Mouse (Mus musculus) brain, adult 10 weeks (tissue): ENCODE measurements around the gene Ncapd2. TPM values are rescaled to one million over a fixed set of nuclear protein-coding genes. Genes with fewer than 3 reads are reported as not detected.

Source experiments
- polyA plus RNA-seq: library from polyadenylated mRNA; stranded (reverse); fragments of 350-450 nt; fragmentation: Illumina TruSeq; extraction: RNeasy Lipid Tissue Mini Kit (QIAGEN cat#74804); gene quantifications from one replicate; pipeline ENCODE4 v1.2.3, GENCODE M21; 2015; ENCODE audit warnings: low read depth, low replicate concordance

Gene Ncapd2
- polyA plus RNA-seq, result 21.1 TPM

GRCm38 (mm10) chr6:125191332-125192015 lies at the start of gene Ncapd2, which contains the start of gene Mrpl51:
Gene Ncapd2, minus strand, starts transcription at chr6:125191701.
Gene Mrpl51, plus strand, starts transcription at chr6:125191801.

GRCm38 (mm10) chr6:125236782-125237181 lies 45.3 kb upstream of the Ncapd2 start, which contains the start of gene Cd27:
Gene Cd27, minus strand, starts transcription at chr6:125237010.

GRCm38 (mm10) chr6:125231117-125232044 lies 39.9 kb upstream of the Ncapd2 start, which contains the start of gene Tapbpl:
Gene Tapbpl, minus strand, starts transcription at chr6:125231860.

GRCm38 (mm10) chr6:125215148-125215954 lies 23.9 kb upstream of the Ncapd2 start, which contains the start of gene Vamp1:
Gene Vamp1, plus strand, starts transcription at chr6:125215551.

GRCm38 (mm10) chr6:125166051-125166751 lies 25.3 kb downstream of the Ncapd2 start, which contains the start of gene Gapdh:
Gene Gapdh, minus strand, starts transcription at chr6:125166467.

GRCm38 (mm10) chr6:125145001-125145400 lies 46.5 kb downstream of the Ncapd2 start, which contains the start of gene Iffo1:
Gene Iffo1, plus strand, starts transcription at chr6:125145241.

GRCm38 (mm10) chr6:125131302-125132156 lies 60.0 kb downstream of the Ncapd2 start, which contains the start of gene Nop2:
Gene Nop2, plus strand, starts transcription at chr6:125131909.

Other genes with a start within 250 kb of the Ncapd2 start
- 223 TPM for gene Cops7a, start 226.2 kb downstream of the Ncapd2 start, polyA plus RNA-seq
- 147 TPM for gene Pianp, start 195.0 kb downstream of the Ncapd2 start, polyA plus RNA-seq
- gene Zfp384, start 182.6 kb downstream of the Ncapd2 start, polyA plus RNA-seq, result 32.4 TPM
- gene Ing4, start 151.9 kb downstream of the Ncapd2 start, polyA plus RNA-seq, result 59.0 TPM
- 11.1 TPM for gene Acrbp, start 142.0 kb downstream of the Ncapd2 start, polyA plus RNA-seq
- gene Lpar5, start 123.8 kb downstream of the Ncapd2 start, polyA plus RNA-seq, result not detected
- gene Chd4, start 95.7 kb downstream of the Ncapd2 start, polyA plus RNA-seq, result 73.7 TPM
- gene Nop2, start 59.8 kb downstream of the Ncapd2 start, polyA plus RNA-seq, result 19.9 TPM
- gene Iffo1, start 46.5 kb downstream of the Ncapd2 start, polyA plus RNA-seq, result 47.2 TPM
- gene Gapdh, start 25.2 kb downstream of the Ncapd2 start, polyA plus RNA-seq, result 3,136 TPM
- gene Mrpl51, start 100 bp upstream of the Ncapd2 start, polyA plus RNA-seq, result 88.5 TPM
- gene Vamp1, start 23.9 kb upstream of the Ncapd2 start, polyA plus RNA-seq, result 241 TPM
- 6.2 TPM for gene Tapbpl, start 40.2 kb upstream of the Ncapd2 start, polyA plus RNA-seq
- gene Cd27, start 45.3 kb upstream of the Ncapd2 start, polyA plus RNA-seq, result not detected
- not detected for gene Tuba3a, start 94.3 kb upstream of the Ncapd2 start, polyA plus RNA-seq
- 11.3 TPM for gene Ltbr, start 122.2 kb upstream of the Ncapd2 start, polyA plus RNA-seq
- 3.2 TPM for gene Scnn1a, start 129.0 kb upstream of the Ncapd2 start, polyA plus RNA-seq
- 10.8 TPM for gene Tnfrsf1a, start 157.7 kb upstream of the Ncapd2 start, polyA plus RNA-seq
- not detected for gene Plekhg6, start 189.1 kb upstream of the Ncapd2 start, polyA plus RNA-seq